Mouse (Mus musculus): ENCODE data around the gene Med11.
"Not testable (repeated sequence)": the region's sequence is repeated elsewhere in the genome, so short reads cannot be mapped to it uniquely, and the experiment has no call there.

Med11 gene

DNA sequence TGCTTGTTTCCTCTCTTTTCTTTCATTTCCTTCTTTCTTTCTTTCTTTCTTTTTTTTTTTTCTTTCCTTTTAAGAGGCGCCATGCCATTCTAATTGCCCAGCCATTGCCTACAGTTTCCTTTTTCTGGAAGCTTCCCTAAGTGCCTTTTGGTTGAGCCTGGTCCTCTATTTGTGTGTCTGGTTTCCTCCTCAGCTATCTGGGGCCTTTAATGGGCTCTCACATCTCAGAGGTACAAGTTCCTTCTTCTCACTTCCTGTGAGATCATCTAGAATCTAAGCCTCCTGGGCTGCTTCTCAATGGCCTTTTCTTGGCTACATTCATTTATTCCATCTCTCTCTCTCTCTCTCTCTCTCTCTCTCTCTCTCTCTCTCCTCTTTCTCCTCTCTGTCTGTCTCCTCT, 4.3 kb upstream of the Med11 start:
- DNase-seq: no peak

DNA sequence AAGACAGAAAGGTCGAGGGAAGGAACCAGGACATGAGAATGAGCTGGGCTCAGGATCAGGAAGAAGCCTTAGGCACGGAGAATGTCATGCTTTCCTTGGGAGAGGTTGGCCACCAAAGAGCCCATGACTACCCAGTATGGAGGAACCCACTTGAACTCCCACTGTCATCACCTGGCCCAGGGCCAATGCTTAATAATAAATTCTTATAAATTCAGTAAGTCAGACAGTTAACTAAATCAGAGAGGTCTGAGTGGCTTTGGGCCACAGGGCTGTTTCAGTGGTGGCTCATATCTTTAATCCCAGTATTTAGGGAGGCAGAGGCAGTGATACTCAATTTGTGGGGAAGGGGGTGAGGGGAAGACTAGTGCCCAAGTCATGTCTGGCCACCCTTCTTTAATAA, 793 bp upstream of the Med11 start:
- DNase-seq: peak; percentile 36 to 46

DNA sequence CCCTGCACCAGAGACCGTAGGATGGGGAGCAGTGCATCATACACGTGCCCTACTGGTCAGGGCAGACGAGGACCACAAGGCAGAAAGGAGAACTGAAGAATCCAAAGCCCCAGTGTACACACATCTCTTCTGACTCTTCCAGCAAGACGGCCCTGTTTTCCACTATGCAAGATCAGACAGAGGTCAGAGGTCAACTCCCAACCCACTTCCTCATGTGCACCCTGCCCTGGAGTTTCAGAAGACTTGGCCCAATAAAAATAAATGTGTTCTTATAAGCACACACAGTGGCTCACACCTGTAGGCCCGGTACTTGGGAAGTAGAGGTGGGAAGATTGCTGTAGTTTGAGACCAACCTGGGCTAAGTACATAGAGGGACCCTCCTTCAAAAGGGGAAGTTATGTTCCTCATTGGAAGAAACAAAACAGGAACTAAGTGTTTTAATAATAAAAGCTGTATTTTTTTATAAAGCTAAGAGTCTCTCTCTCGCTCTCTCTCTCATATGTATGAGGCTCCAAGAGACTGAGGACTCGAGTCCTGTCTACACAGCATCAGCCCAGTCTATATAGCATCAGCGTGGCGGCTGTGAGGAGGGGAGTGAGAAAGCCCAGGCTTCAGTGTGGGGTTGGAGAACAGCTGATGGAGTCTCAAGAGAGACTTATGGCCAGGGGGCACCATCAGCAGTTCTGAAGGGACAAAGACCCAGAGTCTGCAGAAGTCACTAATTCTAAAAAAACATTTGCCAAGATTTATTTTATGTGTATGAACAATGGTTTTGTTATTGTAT, 1.7 kb downstream of the Med11 start:
- DNase-seq: no peak

DNA sequence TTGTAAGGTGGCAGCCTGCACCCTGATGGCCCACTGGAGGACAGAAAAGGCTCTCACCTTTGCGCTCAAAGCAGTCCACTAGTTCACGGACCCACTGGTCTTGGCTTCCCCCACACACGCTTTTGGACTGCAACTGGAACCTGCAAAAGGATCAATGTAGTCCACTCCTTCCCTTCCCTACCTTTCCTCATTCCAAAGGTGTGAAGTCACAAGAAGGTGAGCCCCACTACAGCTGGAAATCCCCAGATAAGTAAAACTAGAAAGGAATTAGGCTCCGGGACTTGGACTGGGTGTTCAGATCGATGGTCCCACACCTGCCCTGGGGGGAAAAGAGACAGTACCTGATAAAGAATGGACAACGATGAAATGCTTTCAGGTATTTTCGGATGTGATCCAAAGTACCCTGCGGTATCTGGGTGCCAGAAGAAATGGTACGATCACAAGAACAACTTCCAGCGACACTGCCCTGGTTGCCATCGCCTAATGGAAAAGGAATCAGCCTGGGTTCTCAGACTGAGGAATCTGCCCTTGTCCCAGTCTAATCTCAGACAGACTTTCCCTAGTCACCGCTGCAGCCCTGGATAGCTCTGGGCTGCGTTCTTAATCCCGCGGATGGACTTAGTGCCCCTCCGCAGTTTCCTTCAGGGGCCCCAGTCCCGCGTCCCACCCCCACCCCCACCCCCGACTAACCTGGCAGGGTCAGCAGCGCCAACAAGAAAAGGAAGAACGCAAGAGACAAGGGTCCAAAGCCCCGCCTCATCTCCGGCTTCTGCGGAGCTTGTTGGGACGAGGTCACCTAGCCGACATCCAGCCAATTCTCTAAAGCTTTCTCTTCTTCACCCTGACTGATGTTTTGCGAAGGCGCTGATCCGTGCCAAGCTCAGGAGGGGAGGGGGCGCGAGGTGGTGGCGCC, 7.2 kb downstream of the Med11 start, which contains the start of gene Zmynd15:
Zmynd15 (plus strand) TSS at position 746 of the 913 bp plus-strand sequence.
- DNase-seq: no peak

DNA sequence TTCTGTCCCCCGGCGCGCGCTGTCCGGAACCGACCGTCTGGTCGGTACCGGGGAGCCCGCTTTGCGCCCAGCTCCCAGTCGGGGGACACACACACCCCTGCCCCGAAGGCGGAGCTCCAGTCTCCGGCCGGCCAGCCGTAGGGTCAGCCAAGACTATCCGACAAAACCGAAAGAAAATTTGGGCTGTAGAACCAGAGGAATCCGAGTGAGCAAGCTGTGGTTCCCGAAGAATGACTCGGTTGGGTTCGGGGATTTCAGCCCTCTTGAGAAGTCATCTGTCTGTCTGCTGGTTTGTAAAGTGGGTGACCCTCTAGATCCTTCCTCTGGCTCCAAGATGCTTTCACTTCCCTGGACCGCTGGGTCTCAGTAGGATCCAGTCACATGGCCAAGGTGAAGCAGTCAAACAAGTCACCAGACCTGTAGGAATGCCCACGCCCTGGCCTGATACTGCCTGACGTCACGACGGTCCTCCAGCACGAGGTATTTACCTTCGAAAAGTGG, 7.9 kb downstream of the Med11 start, which contains the start of gene Cxcl16:
Cxcl16 (minus strand) TSS at position 384 of the 501 bp plus-strand sequence.
- peak in 1 of 2 experiments; percentile 27 for DNase-seq

DNA sequence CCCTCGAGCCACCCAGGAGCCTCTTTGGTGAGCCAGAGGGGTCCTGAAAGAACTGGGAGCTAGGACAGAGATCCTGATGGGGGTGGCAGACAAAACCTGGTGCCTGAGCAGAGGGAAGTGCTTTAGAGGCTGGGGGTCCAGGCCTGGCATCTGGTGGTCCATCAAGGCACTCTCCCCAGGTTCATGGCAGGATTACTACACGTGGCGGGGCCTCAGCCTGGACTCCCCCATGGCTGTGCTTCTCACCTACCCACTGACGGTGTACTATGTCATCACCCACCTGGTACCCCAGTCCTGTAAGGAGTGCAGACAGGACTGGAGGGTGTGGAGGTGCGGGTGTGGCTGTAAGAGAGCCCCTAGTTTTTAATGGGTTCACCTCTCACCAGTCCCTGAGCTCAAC, 12.3 kb downstream of the Med11 start:
- no peak for DNase-seq

DNA sequence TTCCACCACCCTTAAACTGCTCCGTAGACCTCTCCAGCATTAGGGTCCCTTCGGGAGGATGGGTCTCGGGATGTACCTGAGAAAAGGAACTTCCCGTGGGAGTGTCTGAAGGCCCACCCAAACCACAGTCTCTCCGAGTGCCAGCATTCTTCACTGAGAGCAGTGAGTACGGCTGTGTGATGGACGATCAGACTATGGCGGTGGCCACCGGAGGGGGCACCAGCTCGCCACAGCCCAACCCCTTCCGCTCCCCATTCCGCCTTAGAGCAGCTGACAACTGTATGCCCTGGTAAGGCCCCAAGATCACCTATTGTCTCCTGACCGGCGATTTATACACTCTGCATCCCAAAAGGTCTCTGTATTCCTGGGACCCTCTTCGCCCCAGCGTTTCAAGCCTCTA, 13.5 kb downstream of the Med11 start:
- DNase-seq: peak in 1 of 2 experiments; percentile 21

DNA sequence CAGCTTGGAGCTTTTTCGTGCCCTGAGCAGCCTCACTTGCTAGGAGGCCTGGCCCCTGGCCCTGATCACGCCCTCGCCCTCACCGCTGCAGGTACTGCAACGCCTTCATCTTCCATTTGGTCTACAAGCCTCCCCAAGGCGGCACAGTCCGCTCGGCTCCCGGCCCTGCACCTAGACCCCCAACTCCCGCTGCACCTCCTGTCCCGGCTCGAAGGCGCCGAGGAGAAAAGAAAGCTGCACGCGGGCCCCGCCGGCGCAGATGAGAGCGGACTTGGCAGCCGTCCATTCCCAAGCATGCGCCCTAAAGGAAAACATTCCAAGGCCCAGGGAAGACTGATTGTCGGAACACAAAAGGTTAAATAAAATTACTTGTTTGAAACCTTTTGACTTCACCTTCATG, 14.1 kb downstream of the Med11 start:
- DNase-seq: peak; percentile 49 to 60

DNA sequence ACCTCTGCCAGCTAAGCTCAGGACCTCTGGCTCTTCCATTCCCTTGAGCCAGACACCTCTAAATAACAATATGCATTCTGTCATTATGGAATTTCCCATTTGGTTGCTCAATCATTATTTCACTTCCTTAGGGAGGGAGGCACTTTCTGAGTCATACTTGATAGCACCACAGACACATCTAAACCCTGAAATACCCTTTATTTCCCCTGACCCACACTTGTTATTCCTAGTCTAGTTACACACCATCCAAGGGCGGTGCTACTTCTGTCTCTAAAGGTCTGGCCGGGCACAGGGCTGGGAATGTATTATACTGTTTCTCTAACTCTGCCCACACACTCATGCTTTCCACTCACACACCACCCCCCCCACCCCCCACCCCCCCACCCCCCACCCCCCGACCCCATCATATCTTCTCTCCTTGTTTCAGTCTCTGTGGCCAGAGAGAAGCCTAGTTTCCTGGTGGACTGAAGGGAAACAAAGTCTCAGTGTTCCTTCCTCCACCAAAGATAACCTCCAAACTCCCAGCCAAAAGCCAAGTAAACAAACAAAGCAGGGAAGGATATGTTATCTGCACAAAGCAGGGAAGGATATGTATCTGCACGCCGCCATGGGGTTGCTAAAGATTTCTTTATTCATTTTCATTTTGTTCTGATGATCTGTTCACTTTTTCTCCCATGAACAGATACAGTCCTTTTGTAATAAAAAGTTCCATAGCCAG, 16.3 kb downstream of the Med11 start:
- no peak for DNase-seq

DNA sequence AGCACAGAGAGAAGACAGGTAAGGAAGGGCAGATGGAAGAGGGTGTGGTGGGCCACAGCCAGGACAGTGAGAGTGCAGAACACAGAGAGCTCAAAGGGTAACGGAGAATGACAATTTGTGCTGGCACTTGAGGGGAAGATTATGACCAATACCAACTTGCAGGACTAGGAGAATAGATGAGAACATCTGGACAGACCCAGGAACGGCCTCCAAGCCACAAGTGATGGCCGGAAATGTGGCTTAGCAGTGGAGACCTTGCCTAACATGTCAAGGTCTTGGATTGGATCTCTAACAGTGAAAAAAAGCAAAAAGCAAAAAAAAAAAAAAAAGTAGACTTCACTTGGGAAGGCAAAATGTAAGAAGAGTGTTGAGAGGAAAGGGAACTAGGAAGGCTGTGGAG, 18.0 kb downstream of the Med11 start:
- DNase-seq: no peak

DNA sequence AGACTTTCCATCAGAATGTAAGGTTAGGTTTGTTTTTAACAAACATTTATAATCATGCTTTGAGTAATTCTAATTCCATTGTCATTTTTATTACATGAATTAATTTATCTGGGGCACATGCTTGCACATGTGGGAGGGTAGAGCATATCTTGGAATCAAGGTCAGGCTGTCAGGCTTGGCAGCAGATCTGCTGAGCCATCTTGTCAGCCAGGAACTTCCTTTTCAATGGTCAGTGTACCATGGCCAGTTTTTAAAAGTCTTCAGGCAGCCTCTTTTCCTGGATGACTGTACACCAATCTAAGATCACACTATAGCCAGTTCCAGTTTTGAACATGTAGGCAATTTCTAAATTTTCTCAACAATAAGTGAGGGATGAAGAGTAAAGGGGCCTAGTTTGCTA, 21.0 kb downstream of the Med11 start:
- DNase-seq: no peak

DNA sequence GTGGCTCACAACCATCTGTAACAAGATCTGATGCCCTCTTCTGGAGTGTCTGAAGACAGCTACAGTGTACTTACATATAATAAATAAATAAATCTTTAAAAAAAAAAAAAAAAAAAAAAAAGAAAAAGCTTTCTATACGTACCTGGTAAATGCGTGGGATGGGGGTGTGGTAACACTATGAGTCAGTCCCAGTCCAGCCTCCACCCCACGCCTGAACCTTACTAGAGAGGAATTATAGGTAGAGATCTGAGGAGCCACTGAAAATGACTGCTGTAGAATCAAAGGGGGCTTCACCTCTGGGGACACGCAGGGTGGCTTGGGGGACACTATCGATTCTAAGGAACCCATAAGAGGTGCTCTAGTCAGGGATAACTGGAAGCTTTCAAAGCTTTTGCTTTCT, 21.6 kb downstream of the Med11 start:
- DNase-seq: not testable (repeated sequence)

DNA sequence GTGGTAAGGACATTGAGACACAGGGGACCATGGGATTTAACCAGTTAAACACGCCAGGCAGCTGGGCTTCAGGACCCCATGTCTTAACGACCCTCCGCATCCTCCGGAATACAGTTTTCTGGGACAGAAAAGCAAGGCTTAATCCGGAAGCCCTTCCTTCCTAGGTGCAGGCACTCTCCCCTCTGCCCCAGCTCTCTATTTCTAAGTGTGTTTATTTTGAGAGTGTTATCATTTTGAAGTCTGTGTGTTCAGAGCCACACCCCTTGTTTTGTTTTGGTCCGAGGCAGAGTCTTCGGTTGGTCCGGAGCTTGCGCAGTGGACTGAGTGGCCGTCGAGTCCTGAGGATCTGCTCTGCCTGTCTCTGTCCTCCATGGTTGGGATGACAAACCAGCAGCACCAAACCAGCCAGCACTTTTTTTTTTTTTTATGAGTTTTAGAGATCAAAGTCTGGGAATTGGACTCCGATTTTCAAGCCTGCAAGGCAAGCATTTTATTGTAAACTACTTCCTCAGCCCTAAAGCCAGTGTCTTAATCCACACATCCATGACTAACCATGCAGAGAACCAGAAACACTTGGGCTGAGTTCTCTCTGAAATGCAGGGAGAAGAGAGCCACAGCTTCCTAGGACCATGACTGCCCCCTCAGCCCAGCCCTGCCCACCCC, 23.3 kb downstream of the Med11 start:
- DNase-seq: no peak

DNA sequence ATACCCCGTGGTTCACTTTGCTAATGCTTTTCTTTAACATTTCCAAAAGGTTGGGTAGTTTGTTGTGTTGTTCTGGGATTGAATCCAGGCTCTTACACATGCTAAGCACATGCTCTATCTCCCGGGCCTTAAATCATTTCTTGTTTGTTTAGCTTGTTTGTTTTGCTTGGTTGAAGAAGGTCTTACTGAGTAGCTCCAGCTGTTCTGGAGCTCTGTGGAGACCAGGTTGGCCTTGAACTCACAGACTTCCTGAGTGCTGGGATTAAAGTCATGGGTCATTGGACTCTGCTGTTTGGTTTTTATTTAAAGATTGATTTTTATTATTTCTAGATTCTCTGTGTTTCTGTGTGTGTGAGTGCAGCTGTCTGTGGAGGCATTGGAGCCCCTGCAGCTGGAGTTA, 33.8 kb downstream of the Med11 start:
- DNase-seq: no peak

DNA sequence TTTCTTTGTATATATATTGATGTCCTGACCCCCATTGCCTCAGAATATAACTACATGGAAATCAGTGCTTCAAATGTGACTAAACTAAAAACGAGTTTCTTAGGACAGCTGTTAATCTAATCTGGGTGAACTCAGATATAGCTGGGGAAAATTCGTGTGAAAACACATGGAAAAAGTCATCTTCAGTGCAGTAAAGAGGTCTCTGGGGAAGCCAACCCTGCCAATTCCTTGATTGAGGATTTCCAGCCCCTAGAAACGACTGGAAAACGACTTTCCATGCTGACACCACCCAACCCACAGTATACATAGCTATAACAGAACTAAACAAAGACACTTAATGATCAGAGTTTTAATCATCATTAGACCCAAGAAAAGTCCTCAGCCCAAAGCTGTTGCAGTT, 36.1 kb downstream of the Med11 start:
- no peak for DNase-seq

DNA sequence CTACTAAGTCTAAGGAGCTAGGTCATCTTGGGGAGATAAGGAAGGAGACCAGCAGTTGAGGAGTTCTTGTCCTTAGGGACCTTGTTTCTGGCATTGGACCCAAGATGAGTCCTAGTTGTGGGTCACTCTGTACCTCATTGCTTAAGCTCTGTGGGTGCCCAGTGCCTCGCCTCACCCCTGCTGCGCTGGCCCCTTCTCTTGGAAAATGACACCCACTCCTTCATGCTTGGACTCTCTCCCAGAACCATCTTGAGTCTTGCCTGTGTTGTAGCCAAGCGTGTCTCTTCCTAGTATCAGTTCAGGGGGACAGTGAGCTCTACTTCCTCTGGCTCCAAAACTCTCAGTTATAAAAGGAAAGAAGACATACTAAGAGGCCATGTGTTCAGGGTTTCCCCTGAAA, 37.4 kb downstream of the Med11 start:
- no peak for DNase-seq

DNA sequence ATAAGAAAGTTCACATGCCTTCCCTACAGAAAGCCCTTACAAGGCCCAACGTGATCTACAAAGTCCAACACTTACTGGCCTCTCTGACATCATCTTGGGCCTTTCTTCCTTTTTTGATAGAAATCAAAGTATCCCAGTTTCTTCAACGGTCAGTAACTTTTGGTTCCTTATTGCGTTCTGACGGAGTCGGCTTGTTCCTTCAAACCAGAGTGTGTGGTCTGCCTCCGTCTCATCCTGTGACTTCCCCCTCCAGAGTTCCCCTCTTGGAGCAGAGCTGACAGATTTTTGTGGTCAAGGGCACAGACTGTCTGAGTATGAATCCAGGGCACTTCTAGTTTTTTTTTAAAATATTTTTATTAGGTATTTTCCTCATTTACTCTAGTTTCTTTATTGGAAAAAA, 38.0 kb downstream of the Med11 start:
- DNase-seq: no peak

DNA sequence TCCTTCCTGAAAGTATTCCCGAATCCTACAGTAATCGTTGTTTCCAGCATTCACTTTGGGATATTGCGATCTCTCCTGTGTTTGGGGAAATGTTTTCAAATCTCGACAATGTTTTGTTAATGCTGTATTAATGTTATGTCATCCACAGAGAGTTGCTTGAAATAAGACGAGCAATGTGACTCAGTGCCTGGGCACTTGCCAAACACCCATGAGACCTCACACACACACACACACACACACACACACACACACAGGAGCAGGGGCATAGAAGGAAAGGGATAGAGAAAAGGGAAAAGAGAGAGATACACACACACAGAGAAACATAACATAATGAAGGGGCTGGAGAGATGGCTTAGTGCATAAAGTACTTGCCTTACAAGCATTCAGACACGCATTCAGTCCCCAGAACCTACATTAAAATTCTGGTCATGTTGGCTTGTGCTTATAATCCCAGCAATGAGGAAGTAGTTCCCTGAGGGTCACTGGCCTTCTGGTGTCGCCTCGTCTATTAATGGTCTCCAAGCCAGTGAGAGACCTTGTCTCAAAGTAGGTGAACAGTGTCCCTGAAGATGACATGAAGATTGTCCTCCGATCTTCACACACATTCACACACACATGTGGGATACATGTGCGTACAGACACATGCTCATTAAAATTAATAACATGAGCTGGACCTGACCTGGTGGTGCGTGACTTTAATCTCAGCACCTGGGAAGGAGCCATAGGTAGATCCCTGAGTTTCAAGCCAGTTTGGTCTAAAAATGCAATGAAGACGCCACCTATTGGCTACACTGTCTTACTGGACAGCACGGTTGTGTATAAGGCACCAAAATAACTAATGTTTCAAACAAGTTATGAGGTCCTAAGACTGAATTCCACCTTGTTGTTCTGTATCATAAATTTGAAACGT, 48.1 kb downstream of the Med11 start:
- DNase-seq: peak; percentile 32 to 34

DNA sequence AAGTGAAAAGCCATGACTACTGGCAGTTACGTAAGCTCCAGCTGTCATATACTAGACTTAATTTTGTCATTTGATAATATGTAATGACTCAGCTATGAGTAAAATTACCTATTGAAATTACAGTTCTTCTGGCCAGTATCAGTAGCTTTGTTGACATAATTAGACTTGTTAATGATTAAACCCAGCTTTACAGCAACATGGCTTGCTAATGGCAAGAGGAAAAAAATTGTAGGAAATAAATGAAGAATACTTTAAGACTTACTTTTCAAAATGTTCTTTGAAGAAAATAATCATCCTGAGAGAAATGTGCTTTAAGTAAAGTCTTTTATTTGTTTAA, 48.7 kb downstream of the Med11 start:
- no peak for DNase-seq

DNA sequence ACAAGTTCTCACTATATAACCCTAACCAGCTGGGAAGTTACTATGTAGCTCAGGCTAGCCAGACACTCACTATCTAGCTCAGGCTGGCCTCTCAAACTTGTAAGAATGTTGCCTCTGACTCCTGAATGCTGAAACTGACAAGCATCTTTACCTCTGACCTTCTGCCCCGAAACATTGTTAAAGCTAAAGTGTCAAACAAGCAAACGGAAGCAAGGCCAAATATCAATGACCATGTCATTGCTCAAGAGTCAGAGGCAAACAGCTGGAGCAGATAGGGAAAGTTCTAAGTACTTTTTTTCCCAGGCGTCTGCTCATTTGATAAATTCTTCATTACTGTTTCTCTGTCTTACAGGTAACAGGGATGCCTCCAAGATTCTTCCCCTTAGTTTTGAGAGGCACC, 50.3 kb downstream of the Med11 start:
- no peak for DNase-seq

Measured in cerebellum, postnatal 14 days (tissue).